Mouse (Mus musculus) ES-Bruce4 (cell line): ENCODE results near the gene Chka.

Experiments
- CTCF ChIP-seq: IDR thresholded peaks from one replicate; pipeline ENCODE4 v1.8.1; 2011; ENCODE audit warnings: low read depth, low read length
- POLR2A ChIP-seq: IDR thresholded peaks from one replicate; pipeline ENCODE4 v1.8.1; 2011; ENCODE audit warnings: low read length; ENCODE audit not compliant: insufficient read depth

DNA sequence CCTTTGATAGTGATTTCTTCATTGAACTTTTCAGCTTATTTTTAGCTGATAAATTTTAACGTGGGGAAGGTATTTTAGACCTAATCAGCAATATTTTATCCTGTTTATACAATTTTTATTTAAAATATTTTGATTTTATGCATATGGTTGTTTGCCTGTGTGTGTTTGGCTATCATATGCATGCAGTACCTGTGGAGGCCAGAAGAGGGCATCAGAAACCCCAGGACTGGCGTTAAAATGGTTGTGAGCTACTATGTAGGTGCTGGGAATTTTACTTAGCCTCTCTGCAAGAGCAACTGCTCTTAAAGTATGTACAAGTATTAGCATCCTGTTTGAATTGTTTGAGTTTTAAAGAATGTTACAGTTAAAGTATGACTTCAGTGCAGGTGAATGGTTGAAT lies 13.4 kb downstream of the Chka start:
- TF ChIP-seq CTCF (no peak), POLR2A (no peak)
